Mouse (Mus musculus): ENCODE measurements around the gene Ftsj1.

DNA sequence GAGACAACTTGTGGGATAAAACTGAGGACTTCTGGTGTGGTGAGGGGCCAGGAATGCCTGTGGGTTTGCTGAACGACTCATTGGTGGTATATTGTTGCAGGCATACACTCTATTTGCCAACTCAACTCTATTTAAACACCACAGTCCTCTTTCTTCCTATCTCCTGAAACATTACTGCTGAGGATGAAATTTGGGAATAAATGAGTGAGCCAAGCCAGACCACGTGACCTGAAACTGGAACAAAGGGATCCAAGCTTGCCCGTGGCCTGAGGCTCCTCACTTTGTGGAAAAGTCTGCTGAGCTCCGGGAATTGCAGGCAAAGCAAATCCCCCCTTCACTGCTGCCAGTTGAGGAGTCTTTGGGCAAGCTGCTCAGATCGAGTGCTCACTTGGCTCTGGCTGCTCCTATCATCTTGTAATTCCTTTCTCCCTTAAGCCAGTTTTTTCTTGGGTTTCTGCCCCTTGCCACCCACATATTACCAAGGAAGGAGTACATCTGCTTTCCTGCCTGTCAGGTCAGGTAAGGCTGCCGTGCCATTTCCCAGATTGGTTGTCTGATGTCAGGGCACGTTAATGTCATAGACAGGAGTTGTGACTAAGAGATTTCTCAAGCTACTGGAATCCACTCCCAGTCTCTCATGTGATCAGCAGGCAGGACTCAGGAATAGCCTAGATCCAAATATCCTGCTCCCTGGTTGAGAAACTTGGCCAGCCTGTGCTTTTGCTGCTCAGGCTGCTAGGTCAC lies 29.4 kb downstream of the Ftsj1 start:
- TF ChIP-seq CTCF (IDR thresholded peaks at IDR 0.05; ENCODE audit: low read depth): no peak
- TF ChIP-seq EP300 (IDR thresholded peaks at IDR 0.05; ENCODE audit: low read depth): no peak
